Mouse (Mus musculus): Measurements from ENCODE around the gene Ripor3.

GRCm38 (mm10) chr2:168003431-168003830, 7.0 kb downstream of the Ripor3 start:
- TF ChIP-seq POLR2A (IDR thresholded peaks at IDR 0.05; ENCODE audit: insufficient read length, low read depth) (no peak), CEBPB (IDR thresholded peaks at IDR 0.05; ENCODE audit: insufficient read depth, poor library complexity, severe bottlenecking) (no peak), TCF3 (IDR thresholded peaks at IDR 0.05; ENCODE audit: insufficient read length, low read depth) (no peak), MYOD1 (IDR thresholded peaks at IDR 0.05; ENCODE audit: control insufficient read depth in 1 of 3, insufficient read length in 2 of 3, low read depth in 2 of 3) (peak in 1 of 3 experiments; percentile 6)
